Comparison of ENCODE assay signal across 9 mouse cellular contexts in genomic region chr7:130935421-130935792, GRCm38 (mm10). TPM values are rescaled to one million over a fixed set of nuclear protein-coding genes. Genes with fewer than 3 reads are reported as not detected.
DNase-seq lines count a peak whose midpoint lies in the region; ATAC-seq lines count a peak whose summit lies in the region.
"Had no signal": no experiment of that assay in that cellular context is flagged by ENCODE, and none has a peak within 500 bp of the region (broad histone marks: within the 10 kb centered on the region; RNA-seq: fewer than 3 reads in every experiment).

No protein-coding gene starts in this region.

- DNase-seq in heart, postnatal 25 days (ENCODE audit: low spot score): no peak
- DNase-seq in embryonic facial prominence, embryonic 11.5 days (ENCODE audit: low spot score): no peak
- DNase-seq in intestine, embryonic 14.5 days (ENCODE audit: low spot score): no peak
- DNase-seq in right cerebral cortex, postnatal 10 days (ENCODE audit: low spot score in 2 of 2): no peak
- DNase-seq in cerebellum, postnatal 14 days: no peak
- no peak for DNase-seq in gastrocnemius, adult 18-20 months (ENCODE audit: low spot score)

- no peaks in the 10 kb centered on the region; the same call in 1 of the 2 replicates for H3K9me3 ChIP-seq in heart, embryonic 14.5 days (ENCODE audit: control insufficient read depth, low read length)
- H3K9me3 ChIP-seq in embryonic facial prominence, embryonic 11.5 days (replicated peaks; ENCODE audit: control insufficient read depth, low read length): no peaks in the 10 kb centered on the region
- H3K9me3 ChIP-seq in intestine, embryonic 14.5 days (ENCODE audit: control insufficient read depth, low read length): no peaks in the 10 kb centered on the region
- H3K9me3 ChIP-seq in midbrain, embryonic 12.5 days: no peaks in the 10 kb centered on the region

- peak overlapping the region; percentile 95 for H3K4me2 ChIP-seq in heart, embryonic 14.5 days (ENCODE audit: low read length)
- peak overlapping the region; percentile 59 for H3K4me2 ChIP-seq in embryonic facial prominence, embryonic 11.5 days (ENCODE audit: low read depth, low read length)
- peak overlapping the region; percentile 82 for H3K4me2 ChIP-seq in intestine, embryonic 14.5 days (ENCODE audit: low read length)
- peak overlapping the region; percentile 66 for H3K4me2 ChIP-seq in midbrain, embryonic 12.5 days (replicated peaks)

- 10% methylated on average over 16 of the region's 16 CpGs for WGBS in heart, embryonic 14.5 days
- 11% methylated on average over 16 of the region's 16 CpGs for WGBS in embryonic facial prominence, embryonic 11.5 days
- 9% methylated on average over 16 of the region's 16 CpGs for WGBS in intestine, embryonic 14.5 days
- WGBS in midbrain, embryonic 12.5 days: 10% methylated on average over 16 of the region's 16 CpGs

- intact Hi-C loops in heart, postnatal 25 days (cut with DNase I): loop anchor here (5.0 kb wide), 1 partner anchor 42 kb away; no protein-coding TSS in a partner anchor

- no peaks in the 10 kb centered on the region for H3K36me3 ChIP-seq in heart, embryonic 14.5 days (ENCODE audit: control insufficient read depth, insufficient read depth, low read length)
- H3K36me3 ChIP-seq in embryonic facial prominence, embryonic 11.5 days (replicated peaks; ENCODE audit: control insufficient read depth, insufficient read depth, low read depth, low read length): no peaks in the 10 kb centered on the region
- no peaks in the 10 kb centered on the region for H3K36me3 ChIP-seq in intestine, embryonic 14.5 days (ENCODE audit: control insufficient read depth, insufficient read depth, low read length)
- H3K36me3 ChIP-seq in midbrain, embryonic 12.5 days: no peaks in the 10 kb centered on the region

- peaks cover 33% of the 10 kb centered on the region for H3K27me3 ChIP-seq in heart, embryonic 14.5 days (ENCODE audit: control insufficient read depth, insufficient read depth, low read length)
- peaks cover 40% of the 10 kb centered on the region for H3K27me3 ChIP-seq in embryonic facial prominence, embryonic 11.5 days (ENCODE audit: control insufficient read depth, insufficient read depth, low read length)
- peaks cover 59% of the 10 kb centered on the region for H3K27me3 ChIP-seq in intestine, embryonic 14.5 days (replicated peaks; ENCODE audit: control insufficient read depth, insufficient read depth, low read length)
- peaks cover 75% of the 10 kb centered on the region for H3K27me3 ChIP-seq in midbrain, embryonic 12.5 days

- peak overlapping the region; percentile 59 to 72 for H3K4me3 ChIP-seq in heart, embryonic 14.5 days (ENCODE audit: control insufficient read depth in 1 of 2, insufficient read depth in 1 of 2, low read depth in 1 of 2, low read length in 2 of 2)
- peak overlapping the region; percentile 48 for H3K4me3 ChIP-seq in embryonic facial prominence, embryonic 11.5 days (ENCODE audit: low read depth, low read length)
- peak overlapping the region; percentile 49 for H3K4me3 ChIP-seq in intestine, embryonic 14.5 days (ENCODE audit: low read depth, low read length)
- H3K4me3 ChIP-seq in midbrain, embryonic 12.5 days: peak overlapping the region; percentile 53

- ATAC-seq in heart, embryonic 14.5 days (ENCODE audit: insufficient number of reproducible peaks, insufficient read depth, low FRiP score, low read depth): no peak
- no peak for ATAC-seq in embryonic facial prominence, embryonic 11.5 days (replicated peaks; ENCODE audit: insufficient number of reproducible peaks, low FRiP score, low TSS enrichment, low read depth)
- ATAC-seq in intestine, embryonic 14.5 days (replicated peaks; ENCODE audit: low FRiP score, low TSS enrichment, low read depth): no peak
- no peak for ATAC-seq in midbrain, embryonic 12.5 days (ENCODE audit: low FRiP score, low read depth)

- H3K4me1 ChIP-seq in heart, embryonic 14.5 days (ENCODE audit: control insufficient read depth in 2 of 2, insufficient read depth in 2 of 2, low read length in 2 of 2): peaks cover 19 to 22% of the 10 kb centered on the region in 2 experiments
- peaks cover 5% of the 10 kb centered on the region for H3K4me1 ChIP-seq in embryonic facial prominence, embryonic 11.5 days (ENCODE audit: control insufficient read depth, insufficient read depth, low read length)
- peaks cover 22% of the 10 kb centered on the region for H3K4me1 ChIP-seq in intestine, embryonic 14.5 days (replicated peaks; ENCODE audit: control insufficient read depth, insufficient read depth, low read length)
- peaks cover 15% of the 10 kb centered on the region for H3K4me1 ChIP-seq in midbrain, embryonic 12.5 days

- H3K9ac ChIP-seq in heart, embryonic 14.5 days (ENCODE audit: low read length): peak overlapping the region; percentile 78
- no peak overlapping the region for H3K9ac ChIP-seq in embryonic facial prominence, embryonic 11.5 days (replicated peaks; ENCODE audit: low read length)
- 0 out of 2 replicates have a peak overlapping the region, but pooled peaks have one; percentile 16 for H3K9ac ChIP-seq in intestine, embryonic 14.5 days (ENCODE audit: low read length)
- H3K9ac ChIP-seq in midbrain, embryonic 12.5 days (replicated peaks): no peak overlapping the region

- no peak overlapping the region for H3K27ac ChIP-seq in heart, embryonic 14.5 days (replicated peaks in 1 of 2; ENCODE audit: control insufficient read depth in 1 of 2, insufficient read depth in 1 of 2, low read depth in 2 of 2, low read length in 2 of 2)
- no peak overlapping the region for H3K27ac ChIP-seq in embryonic facial prominence, embryonic 11.5 days (replicated peaks; ENCODE audit: low read depth, low read length)
- no peak overlapping the region for H3K27ac ChIP-seq in intestine, embryonic 14.5 days (ENCODE audit: low read depth)
- no peak overlapping the region for H3K27ac ChIP-seq in midbrain, embryonic 12.5 days (replicated peaks)

RNA-seq across cellular contexts. Expression of gene Htra1, which starts 0.5 kb away (rescaled TPM):
- 60.0 and 73.5 TPM in 2 replicates for polyA plus RNA-seq in heart, embryonic 14.5 days (2014; fragmentation: Nextera tagmentation; extraction: Ambion mirVana)
- total RNA-seq in heart, postnatal 25 days (2021): 100 to 1,000 TPM; 122 to 142 TPM
- 6.7 and 8.3 TPM in 2 replicates for polyA plus RNA-seq in embryonic facial prominence, embryonic 11.5 days (2014; fragmentation: Nextera tagmentation; extraction: Ambion mirVana)
- 15.8 and 16.7 TPM in 2 replicates for polyA plus RNA-seq in intestine, embryonic 14.5 days (2014; fragmentation: Nextera tagmentation; extraction: Ambion mirVana)
- polyA plus RNA-seq in midbrain, embryonic 12.5 days (2016; fragmentation: Nextera tagmentation; extraction: Ambion mirVana): 6.1 and 9.2 TPM in 2 replicates
- total RNA-seq in gastrocnemius, adult 18-20 months (2021): 10 to 100 TPM; 34.2 to 42.4 TPM
- total RNA-seq: common myeloid progenitor, adult 5-6 weeks had no signal

Comparison
In these comparisons a context has a peak if more than half of its experiments do, and no peak if none do; other contexts are left out.
1. H3K9ac ChIP-seq: peak in heart, embryonic 14.5 days (single experiment) and intestine, embryonic 14.5 days (single experiment); none in embryonic facial prominence, embryonic 11.5 days (single experiment) and midbrain, embryonic 12.5 days (single experiment).
2. Peak in every context shown above with its lines, with median percentiles within 50 percentile points of each other: H3K4me2 ChIP-seq and H3K4me3 ChIP-seq.